In the genomic region with DNA sequence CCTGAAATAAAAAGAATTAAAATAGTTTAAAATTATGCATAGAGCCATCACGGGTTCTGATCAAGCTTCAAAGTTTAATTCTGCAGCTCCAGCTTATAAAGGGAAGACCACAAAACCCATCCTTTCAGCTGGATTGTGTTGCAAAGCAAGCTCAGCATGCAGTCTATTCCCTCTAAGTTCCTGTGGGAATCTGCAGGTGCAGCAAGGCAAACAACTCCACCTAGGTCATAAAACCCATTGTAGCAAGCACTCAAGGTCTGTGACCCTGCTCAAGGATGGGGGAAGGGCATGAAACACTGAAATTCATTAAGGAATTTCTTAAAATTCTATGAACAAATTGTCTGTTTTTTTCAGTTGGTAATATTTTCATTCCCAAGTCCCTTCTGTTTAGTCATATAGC, we compare ENCODE assay signal across 34 mouse cellular contexts. TPM values are rescaled to one million over a fixed set of nuclear protein-coding genes. Genes with fewer than 3 reads are reported as not detected.
A peak's percentile ranks its signal among the peaks of the same experiment; 100 is the strongest.
DNase-seq lines count a peak whose midpoint lies in the region; ATAC-seq and TF ChIP-seq lines count a peak whose summit lies in the region.
"Had no signal": no experiment of that assay in that cellular context is flagged by ENCODE, and none has a peak within 500 bp of the region (broad histone marks: within the 10 kb centered on the region; RNA-seq: fewer than 3 reads in every experiment).

No protein-coding gene starts in this region.

- H3K4me2 ChIP-seq in intestine, postnatal 0 days (replicated peaks; ENCODE audit: low read depth) = no peak overlapping the region
- no peak overlapping the region for H3K4me2 ChIP-seq in midbrain, embryonic 16.5 days (ENCODE audit: low read length)
- H3K4me2 ChIP-seq: heart, embryonic 12.5 days; heart, embryonic 15.5 days; hindbrain, embryonic 13.5 days had no signal

- H3K9ac ChIP-seq in ES-E14 (ENCODE audit: insufficient read depth, low read depth, low read length, poor library complexity, severe bottlenecking) = no peak overlapping the region
- H3K9ac ChIP-seq in intestine, postnatal 0 days (ENCODE audit: low read depth, low read length) = no peak overlapping the region
- no peak overlapping the region for H3K9ac ChIP-seq in midbrain, embryonic 16.5 days (ENCODE audit: low read depth, low read length)
- H3K9ac ChIP-seq: forebrain, postnatal 0 days; heart, embryonic 12.5 days; heart, embryonic 15.5 days; hindbrain, embryonic 13.5 days had no signal

- in situ Hi-C loops in ES-E14 (cut with MboI; ENCODE audit: low sequenced_read_pairs in 2 of 2, unreplicated experiment in 2 of 2) = no loop called here

- H3K36me3 ChIP-seq in ES-E14 (ENCODE audit: control insufficient read depth, insufficient read depth, low read length, poor library complexity, severe bottlenecking) = no peaks in the 10 kb centered on the region
- no peaks in the 10 kb centered on the region for H3K36me3 ChIP-seq in intestine, postnatal 0 days (ENCODE audit: control insufficient read depth, insufficient read depth)
- H3K36me3 ChIP-seq in midbrain, embryonic 16.5 days (ENCODE audit: control insufficient read depth, insufficient read depth, low read length) = no peaks in the 10 kb centered on the region
- H3K36me3 ChIP-seq: heart, embryonic 12.5 days; heart, embryonic 15.5 days; hindbrain, embryonic 10.5 days; hindbrain, embryonic 13.5 days had no signal

- H3K4me3 ChIP-seq in ES-E14 (ENCODE audit: insufficient read depth in 1 of 2, low read depth in 1 of 2, low read length in 2 of 2, poor library complexity in 1 of 2, severe bottlenecking in 1 of 2) = no peak overlapping the region
- no peak overlapping the region for H3K4me3 ChIP-seq in intestine, postnatal 0 days (ENCODE audit: low read depth, low read length)
- no peak overlapping the region for H3K4me3 ChIP-seq in midbrain, embryonic 16.5 days (ENCODE audit: low read depth, low read length)
- H3K4me3 ChIP-seq: gastrocnemius, adult 2 months; heart, embryonic 12.5 days; heart, embryonic 15.5 days; hindbrain, embryonic 10.5 days; hindbrain, embryonic 13.5 days had no signal

- TF ChIP-seq CTCF in intestine, postnatal 0 days (IDR thresholded peaks at IDR 0.05; ENCODE audit: low read depth) = no peak

- ATAC-seq in intestine, postnatal 0 days = peak; percentile 71
- ATAC-seq in midbrain, embryonic 16.5 days = no peak
- ATAC-seq: CD4-positive, CD25-positive, alpha-beta regulatory T cell, adult 4 months; forebrain, embryonic 14.5 days; forebrain, postnatal 0 days; hindbrain, embryonic 16.5 days had no signal

- H3K27ac ChIP-seq in ES-E14 (ENCODE audit: insufficient read depth, low read depth, low read length, poor library complexity, severe bottlenecking) = no peak overlapping the region; the same call in 1 of the 2 replicates
- no peak overlapping the region for H3K27ac ChIP-seq in intestine, postnatal 0 days (ENCODE audit: low read depth, low read length)
- H3K27ac ChIP-seq in midbrain, embryonic 16.5 days (ENCODE audit: low read length) = no peak overlapping the region
- H3K27ac ChIP-seq: gastrocnemius, adult 2 months; heart, embryonic 15.5 days; hindbrain, embryonic 10.5 days; hindbrain, embryonic 13.5 days had no signal

- H3K27me3 ChIP-seq in intestine, postnatal 0 days (replicated peaks; ENCODE audit: control insufficient read depth, insufficient read depth, low read length) = no peaks in the 10 kb centered on the region
- H3K27me3 ChIP-seq in midbrain, embryonic 16.5 days (ENCODE audit: control insufficient read depth, insufficient read depth, low read depth, low read length) = no peaks in the 10 kb centered on the region
- H3K27me3 ChIP-seq: heart, embryonic 12.5 days; heart, embryonic 15.5 days; hindbrain, embryonic 13.5 days had no signal

- peaks cover 0 to 3% of the 10 kb centered on the region in 2 experiments; a peak in 1 of 4 replicates for H3K4me1 ChIP-seq in ES-E14 (ENCODE audit: control insufficient read depth in 2 of 2, insufficient read depth in 2 of 2, low read length in 2 of 2, poor library complexity in 1 of 2)
- H3K4me1 ChIP-seq in intestine, postnatal 0 days (replicated peaks; ENCODE audit: control insufficient read depth, insufficient read depth, low read length) = no peaks in the 10 kb centered on the region
- H3K4me1 ChIP-seq in midbrain, embryonic 16.5 days (ENCODE audit: control insufficient read depth, insufficient read depth, low read length) = no peaks in the 10 kb centered on the region
- H3K4me1 ChIP-seq: heart, embryonic 12.5 days; heart, embryonic 15.5 days; hindbrain, embryonic 10.5 days; hindbrain, embryonic 13.5 days had no signal

- 60% methylated on average over 1 of the region's 1 CpGs for WGBS in intestine, postnatal 0 days
- WGBS in midbrain, embryonic 16.5 days = 79% methylated on average over 1 of the region's 1 CpGs

- DNase-seq in ES-E14 (ENCODE audit: low read depth, low spot score) = peak; percentile 47
- peak; percentile 88 for DNase-seq in ZHBTc4 (ENCODE audit: low read depth, low spot score)
- DNase-seq in layer of hippocampus, adult 18-20 months (ENCODE audit: low spot score in 2 of 2) = no peak
- no peak for DNase-seq in left cerebral cortex, adult 18-20 months (ENCODE audit: low spot score in 2 of 2)
- DNase-seq: adrenal gland, adult 8-10 months; adrenal gland, postnatal 25 days; cerebellum, adult 11-12 months; cerebellum, adult 9-10 months; cerebellum, postnatal 14 days; forebrain, postnatal 0 days; gastrocnemius, adult 2 months; gastrocnemius, postnatal 14 days; heart, adult 11 months; heart, postnatal 10 days; heart, postnatal 36 days; kidney, adult 18-20 months had no signal

- no peaks in the 10 kb centered on the region for H3K9me3 ChIP-seq in ES-E14 (ENCODE audit: control insufficient read depth, insufficient read depth, low read depth, low read length)
- H3K9me3 ChIP-seq in intestine, postnatal 0 days (ENCODE audit: control insufficient read depth) = 0 out of 2 replicates have a peak, but pooled peaks cover 4% of the 10 kb centered on the region
- 0 out of 2 replicates have a peak, but pooled peaks cover 3% of the 10 kb centered on the region for H3K9me3 ChIP-seq in midbrain, embryonic 16.5 days (replicated peaks; ENCODE audit: control insufficient read depth, low read length, poor library complexity, severe bottlenecking)
- H3K9me3 ChIP-seq: heart, embryonic 12.5 days; heart, embryonic 15.5 days had no signal

TF ChIP-seq in ES-E14, 5 proteins besides CTCF, POLR2A, EP300 and RAD21:
- TF ChIP-seq HCFC1 (IDR thresholded peaks at IDR 0.05; ENCODE audit: borderline replicate concordance, insufficient read depth, low read length) = no peak
- TF ChIP-seq ZNF384 (IDR thresholded peaks at IDR 0.05; ENCODE audit: low read depth, low read length) = no peak
- TF ChIP-seq ZC3H11A (IDR thresholded peaks at IDR 0.05; ENCODE audit: borderline replicate concordance, low read depth, low read length) = no peak
- TF ChIP-seq CHD2 (IDR thresholded peaks at IDR 0.05; ENCODE audit: low read depth, low read length) = no peak
- no peak for TF ChIP-seq MAFK (IDR thresholded peaks at IDR 0.05; ENCODE audit: insufficient read depth, low read depth, low read length)

RNA-seq across cellular contexts. Expression of a gene that starts 15.4 kb away (rescaled TPM):
- not detected in 2 replicates for total RNA-seq in ES-E14 (2012; rRNA removed)
- polyA plus RNA-seq in intestine, postnatal 0 days (2015; fragmentation: Nextera tagmentation; extraction: Ambion mirVana) = not detected in 2 replicates
- total RNA-seq in layer of hippocampus, adult 18-20 months (2021) = not detected
- not detected for total RNA-seq in left cerebral cortex, adult 18-20 months (2021)
- not detected in 2 replicates for polyA plus RNA-seq in midbrain, embryonic 16.5 days (2015; fragmentation: Nextera tagmentation; extraction: Ambion mirVana)
- total RNA-seq: adrenal gland, adult 8-10 months; adrenal gland, postnatal 25 days; forebrain, postnatal 0 days; gastrocnemius, adult 2 months; gastrocnemius, postnatal 14 days; gastrocnemius, postnatal 4 days; heart, adult 8-10 months; heart, postnatal 10 days; heart, postnatal 36 days; MEL had no signal
- polyA plus RNA-seq: brain, embryonic 14.5 days; C2C12; CD4-positive, CD25-positive, alpha-beta regulatory T cell, adult 4 months; embryonic facial prominence, embryonic 11.5 days; embryonic facial prominence, embryonic 14.5 days; forebrain, embryonic 11.5 days; forebrain, embryonic 14.5 days; forebrain, postnatal 0 days; frontal cortex, adult 2 months; heart, embryonic 12.5 days; heart, embryonic 15.5 days; hindbrain, embryonic 10.5 days; hindbrain, embryonic 13.5 days; hindbrain, embryonic 16.5 days had no signal

RNA-seq across cellular contexts. Expression of a gene that starts 18.6 kb away (rescaled TPM):
- total RNA-seq in ES-E14 (2012; rRNA removed) = not detected in 2 replicates
- polyA plus RNA-seq in intestine, postnatal 0 days (2015; fragmentation: Nextera tagmentation; extraction: Ambion mirVana) = not detected in 2 replicates
- not detected for total RNA-seq in layer of hippocampus, adult 18-20 months (2021)
- not detected for total RNA-seq in left cerebral cortex, adult 18-20 months (2021)
- polyA plus RNA-seq in midbrain, embryonic 16.5 days (2015; fragmentation: Nextera tagmentation; extraction: Ambion mirVana) = not detected in 2 replicates
- total RNA-seq: adrenal gland, adult 8-10 months; adrenal gland, postnatal 25 days; gastrocnemius, adult 2 months; gastrocnemius, postnatal 14 days; gastrocnemius, postnatal 4 days; heart, adult 8-10 months; heart, postnatal 10 days; heart, postnatal 36 days; MEL had no signal
- polyA plus RNA-seq: brain, embryonic 14.5 days; C2C12; CD4-positive, CD25-positive, alpha-beta regulatory T cell, adult 4 months; embryonic facial prominence, embryonic 11.5 days; embryonic facial prominence, embryonic 14.5 days; forebrain, embryonic 11.5 days; forebrain, embryonic 14.5 days; frontal cortex, adult 2 months; heart, embryonic 12.5 days; heart, embryonic 15.5 days; hindbrain, embryonic 10.5 days; hindbrain, embryonic 13.5 days; hindbrain, embryonic 16.5 days had no signal

RNA-seq across cellular contexts. Expression of a gene that starts 57.3 kb away (rescaled TPM):
- not detected in 2 replicates for total RNA-seq in ES-E14 (2012; rRNA removed)
- polyA plus RNA-seq in intestine, postnatal 0 days (2015; fragmentation: Nextera tagmentation; extraction: Ambion mirVana) = not detected in 2 replicates
- not detected for total RNA-seq in layer of hippocampus, adult 18-20 months (2021)
- total RNA-seq in left cerebral cortex, adult 18-20 months (2021) = not detected
- not detected in 2 replicates for polyA plus RNA-seq in midbrain, embryonic 16.5 days (2015; fragmentation: Nextera tagmentation; extraction: Ambion mirVana)
- total RNA-seq: adrenal gland, adult 8-10 months; adrenal gland, postnatal 25 days; forebrain, postnatal 0 days; gastrocnemius, adult 2 months; gastrocnemius, postnatal 14 days; gastrocnemius, postnatal 4 days; heart, adult 8-10 months; heart, postnatal 10 days; heart, postnatal 36 days; MEL had no signal
- polyA plus RNA-seq: brain, embryonic 14.5 days; C2C12; CD4-positive, CD25-positive, alpha-beta regulatory T cell, adult 4 months; embryonic facial prominence, embryonic 11.5 days; embryonic facial prominence, embryonic 14.5 days; forebrain, embryonic 11.5 days; forebrain, embryonic 14.5 days; forebrain, postnatal 0 days; frontal cortex, adult 2 months; heart, embryonic 12.5 days; heart, embryonic 15.5 days; hindbrain, embryonic 10.5 days; hindbrain, embryonic 13.5 days had no signal

Comparison
In these comparisons a context has a peak if more than half of its experiments do, and no peak if none do; other contexts are left out.
1. DNase-seq: peak in ES-E14 (single experiment) and ZHBTc4 (single experiment); none in layer of hippocampus, adult 18-20 months (0 of 2) and left cerebral cortex, adult 18-20 months (0 of 2).